ENCODE assay signal across 17 mouse cellular contexts in the genomic region with DNA sequence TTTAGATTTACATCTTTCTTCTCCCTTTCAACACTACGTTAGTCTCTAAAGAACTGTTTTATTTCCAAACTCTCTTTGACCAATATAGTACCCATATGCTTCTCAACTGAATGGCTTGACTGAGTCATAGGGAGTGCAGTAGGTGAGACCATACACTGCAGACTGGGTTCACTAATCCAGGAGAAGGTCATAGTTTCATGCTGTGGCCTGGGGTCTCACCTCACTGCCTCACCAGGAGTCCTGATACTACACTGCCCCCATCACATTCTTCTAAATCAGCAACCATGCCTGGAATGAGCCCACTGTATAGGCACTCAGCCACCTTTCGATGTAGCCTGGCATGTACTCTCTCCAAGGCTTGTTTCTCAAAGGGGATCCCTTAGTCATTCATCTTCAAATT.
"Had no signal": no experiment of that assay in that cellular context is flagged by ENCODE, and none has a peak within 500 bp of the region (broad histone marks: within the 10 kb centered on the region; RNA-seq: fewer than 3 reads in every experiment).

No protein-coding gene starts in this region.

- H3K27me3 ChIP-seq: lung, embryonic 15.5 days; megakaryocyte, embryonic 14.5 days; midbrain, embryonic 12.5 days; neural tube, embryonic 12.5 days; stomach, embryonic 15.5 days had no signal

- H3K4me2 ChIP-seq: lung, embryonic 15.5 days; midbrain, embryonic 12.5 days; neural tube, embryonic 12.5 days; stomach, embryonic 15.5 days had no signal

- DNase-seq: liver, postnatal 0 days; lung, adult 2 months; lung, postnatal 14 days; lung, postnatal 36 days; midbrain, embryonic 14.5 days; right cerebral cortex, postnatal 14 days; thymus, adult 2 months; thymus, postnatal 25 days; thymus, postnatal 4 days had no signal

- H3K27ac ChIP-seq: lung, embryonic 15.5 days; macrophage; midbrain, embryonic 12.5 days; neural tube, embryonic 12.5 days; stomach, embryonic 15.5 days; stomach, postnatal 0 days had no signal

- H3K4me1 ChIP-seq: lung, embryonic 15.5 days; megakaryocyte, embryonic 14.5 days; midbrain, embryonic 12.5 days; neural tube, embryonic 12.5 days; stomach, embryonic 15.5 days had no signal

- ATAC-seq: liver, postnatal 0 days; lung, postnatal 0 days had no signal

- H3K4me3 ChIP-seq: lung, embryonic 15.5 days; megakaryocyte, embryonic 14.5 days; midbrain, embryonic 12.5 days; neural tube, embryonic 12.5 days; stomach, embryonic 15.5 days had no signal

- H3K9me3 ChIP-seq: lung, embryonic 15.5 days; midbrain, embryonic 12.5 days; neural tube, embryonic 12.5 days; stomach, embryonic 15.5 days had no signal

- H3K36me3 ChIP-seq: lung, embryonic 15.5 days; midbrain, embryonic 12.5 days; neural tube, embryonic 12.5 days; stomach, embryonic 15.5 days had no signal

- H3K9ac ChIP-seq: liver, postnatal 0 days; lung, embryonic 15.5 days; midbrain, embryonic 12.5 days; neural tube, embryonic 12.5 days; stomach, embryonic 15.5 days had no signal
